Mouse (Mus musculus): ENCODE results near the gene Emsy.

Gene Emsy

GRCm38 (mm10) chr7:98667956-98668746 lies 11.6 kb upstream of the Emsy start:
- DNase-seq (ENCODE audit: low spot score in 2 of 2), result no peak

GRCm38 (mm10) chr7:98665726-98666125 lies 9.1 kb upstream of the Emsy start:
- DNase-seq (ENCODE audit: low spot score in 2 of 2), result no peak

- DNase-seq (ENCODE audit: low spot score in 2 of 2), result no peak
These were observed 8.6 kb upstream of the Emsy start for GRCm38 (mm10) chr7:98665166-98665565.

GRCm38 (mm10) chr7:98655681-98656530 lies 677 bp downstream of the Emsy start:
- peak; percentile 75 to 87 for DNase-seq (ENCODE audit: low spot score in 2 of 2)

- DNase-seq (ENCODE audit: low spot score in 2 of 2), result no peak
These were observed 4.9 kb downstream of the Emsy start for GRCm38 (mm10) chr7:98651651-98652050.

GRCm38 (mm10) chr7:98644238-98644637 lies 12.3 kb downstream of the Emsy start:
- DNase-seq (ENCODE audit: low spot score in 2 of 2), result no peak

- DNase-seq (ENCODE audit: low spot score in 2 of 2), result no peak
These were observed 20.0 kb downstream of the Emsy start for GRCm38 (mm10) chr7:98636607-98637006.

GRCm38 (mm10) chr7:98633032-98633431 lies 23.6 kb downstream of the Emsy start:
- DNase-seq (ENCODE audit: low spot score in 2 of 2), result no peak

GRCm38 (mm10) chr7:98629947-98630346 lies 26.6 kb downstream of the Emsy start:
- no peak for DNase-seq (ENCODE audit: low spot score in 2 of 2)

- no peak for DNase-seq (ENCODE audit: low spot score in 2 of 2)
These were observed 38.8 kb downstream of the Emsy start for GRCm38 (mm10) chr7:98617739-98618138.

- no peak for DNase-seq (ENCODE audit: low spot score in 2 of 2)
These were observed 43.6 kb downstream of the Emsy start for GRCm38 (mm10) chr7:98612936-98613335.

- DNase-seq (ENCODE audit: low spot score in 2 of 2), result no peak
These were observed 48.1 kb downstream of the Emsy start for GRCm38 (mm10) chr7:98608520-98608919.

- DNase-seq (ENCODE audit: low spot score in 2 of 2), result no peak
These were observed 49.4 kb downstream of the Emsy start for GRCm38 (mm10) chr7:98607158-98607557.

- no peak for DNase-seq (ENCODE audit: low spot score in 2 of 2)
These were observed 54.9 kb downstream of the Emsy start for GRCm38 (mm10) chr7:98601715-98602114.

GRCm38 (mm10) chr7:98597402-98597801 lies 59.2 kb downstream of the Emsy start:
- DNase-seq (ENCODE audit: low spot score in 2 of 2), result no peak

GRCm38 (mm10) chr7:98594731-98595130 lies 61.9 kb downstream of the Emsy start:
- DNase-seq (ENCODE audit: low spot score in 2 of 2), result no peak

GRCm38 (mm10) chr7:98593276-98593675 lies 63.3 kb downstream of the Emsy start:
- DNase-seq (ENCODE audit: low spot score in 2 of 2), result peak in 1 of 2 experiments; percentile 50

- peak in 1 of 2 experiments; percentile 28 for DNase-seq (ENCODE audit: low spot score in 2 of 2)
These were observed 67.6 kb downstream of the Emsy start for GRCm38 (mm10) chr7:98589028-98589427.

GRCm38 (mm10) chr7:98586313-98586712 lies 70.3 kb downstream of the Emsy start:
- DNase-seq (ENCODE audit: low spot score in 2 of 2), result peak in 1 of 2 experiments; percentile 47

GRCm38 (mm10) chr7:98584555-98584954 lies 72.0 kb downstream of the Emsy start:
- no peak for DNase-seq (ENCODE audit: low spot score in 2 of 2)

GRCm38 (mm10) chr7:98581266-98581665 lies 75.3 kb downstream of the Emsy start:
- no peak for DNase-seq (ENCODE audit: low spot score in 2 of 2)

GRCm38 (mm10) chr7:98580441-98580840 lies 76.1 kb downstream of the Emsy start:
- no peak for DNase-seq (ENCODE audit: low spot score in 2 of 2)

GRCm38 (mm10) chr7:98579731-98580130 lies 76.9 kb downstream of the Emsy start:
- no peak for DNase-seq (ENCODE audit: low spot score in 2 of 2)
